Mouse (Mus musculus): ENCODE measurements at regions not wholly inside any gene's neighbourhood (a gene's known extent, or its start where the extent isn't known, plus 50 kb on each side); places are given as distances from the start of the nearest gene placed in this dataset.
"Not testable (repeated sequence)": the region's sequence is repeated elsewhere in the genome, so short reads cannot be mapped to it uniquely, and the experiment has no call there.

DNA sequence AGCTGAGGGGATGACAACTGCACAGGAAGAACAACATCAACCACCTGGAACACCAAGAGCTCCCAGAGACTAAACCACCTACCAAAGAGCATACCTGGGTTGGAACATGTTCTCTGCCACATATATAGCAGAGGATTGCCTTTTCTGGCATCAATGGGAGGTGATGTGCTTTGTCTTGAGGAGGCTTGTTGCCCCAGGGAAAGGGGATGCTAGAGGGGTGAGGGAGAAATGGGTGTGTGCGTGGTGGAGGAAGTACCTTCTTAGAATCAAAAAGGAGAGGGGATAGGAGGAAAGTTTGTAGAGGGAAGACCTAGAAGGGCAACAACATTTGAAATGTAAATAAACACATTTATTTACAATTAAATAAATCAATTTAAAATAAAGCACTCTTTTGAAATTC is 358.5 kb upstream of the Pfkp start:
- WGBS: 75% methylated on average over 1 of the region's 1 CpGs
- no peaks in the 10 kb centered on the region for H3K36me3 ChIP-seq (ENCODE audit: control insufficient read depth, insufficient read depth, low read length)
- H3K27me3 ChIP-seq (ENCODE audit: control insufficient read depth, insufficient read depth, low read length): no peaks in the 10 kb centered on the region
- TF ChIP-seq POLR2A (IDR thresholded peaks at IDR 0.05; ENCODE audit: low read depth, low read length) (no peak), CTCF (IDR thresholded peaks at IDR 0.05; ENCODE audit: extremely low read depth, insufficient read length, insufficient replicate concordance, low read depth, low read length) (no peak)
- H3K27ac ChIP-seq (ENCODE audit: insufficient read depth, low read depth, low read length): no peak overlapping the region
- H3K4me1 ChIP-seq (ENCODE audit: control insufficient read depth, insufficient read depth, insufficient read length, low read length): no peaks in the 10 kb centered on the region
- no peak overlapping the region for H3K4me3 ChIP-seq (ENCODE audit: low read depth, low read length)

GRCm38 (mm10) chr13:6998508-6999278 is 350.1 kb upstream of the Pfkp start:
- not testable (repeated sequence) for H3K4me3 ChIP-seq (ENCODE audit: low read depth, low read length); H3K27me3 ChIP-seq (ENCODE audit: control insufficient read depth, insufficient read depth, low read length); H3K4me1 ChIP-seq (ENCODE audit: control insufficient read depth, insufficient read depth, insufficient read length, low read length); H3K36me3 ChIP-seq (ENCODE audit: control insufficient read depth, insufficient read depth, low read length); H3K27ac ChIP-seq (ENCODE audit: insufficient read depth, low read depth, low read length)
- 64% methylated on average over 10 of the region's 10 CpGs for WGBS

- Histone ChIP-seq H3K4me3 (ENCODE audit: low read depth, low read length) (no peak overlapping the region), H3K27me3 (ENCODE audit: control insufficient read depth, insufficient read depth, low read length) (no peaks in the 10 kb centered on the region), H3K4me1 (ENCODE audit: control insufficient read depth, insufficient read depth, insufficient read length, low read length) (no peaks in the 10 kb centered on the region), H3K27ac (ENCODE audit: insufficient read depth, low read depth, low read length) (no peak overlapping the region), H3K36me3 (ENCODE audit: control insufficient read depth, insufficient read depth, low read length) (no peaks in the 10 kb centered on the region)
- WGBS: 92% methylated on average over 9 of the region's 9 CpGs
- TF ChIP-seq CTCF (IDR thresholded peaks at IDR 0.05; ENCODE audit: extremely low read depth, insufficient read length, insufficient replicate concordance, low read depth, low read length) (no peak), POLR2A (IDR thresholded peaks at IDR 0.05; ENCODE audit: low read depth, low read length) (no peak)
Observed at GRCm38 (mm10) chr13:6998094-6998493, 349.5 kb upstream of the Pfkp start.

GRCm38 (mm10) chr13:6992323-6992994 is 343.9 kb upstream of the Pfkp start:
- H3K27ac ChIP-seq (ENCODE audit: insufficient read depth, low read depth, low read length): no peak overlapping the region
- H3K4me3 ChIP-seq (ENCODE audit: low read depth, low read length): no peak overlapping the region
- WGBS: 65% methylated on average over 12 of the region's 12 CpGs
- no peaks in the 10 kb centered on the region for H3K4me1 ChIP-seq (ENCODE audit: control insufficient read depth, insufficient read depth, insufficient read length, low read length)
- no peaks in the 10 kb centered on the region for H3K27me3 ChIP-seq (ENCODE audit: control insufficient read depth, insufficient read depth, low read length)
- TF ChIP-seq CTCF (IDR thresholded peaks at IDR 0.05; ENCODE audit: extremely low read depth, insufficient read length, insufficient replicate concordance, low read depth, low read length) (no peak), POLR2A (IDR thresholded peaks at IDR 0.05; ENCODE audit: low read depth, low read length) (no peak)
- H3K36me3 ChIP-seq (ENCODE audit: control insufficient read depth, insufficient read depth, low read length): no peaks in the 10 kb centered on the region

- Histone ChIP-seq H3K4me1 (ENCODE audit: control insufficient read depth, insufficient read depth, insufficient read length, low read length) (no peaks in the 10 kb centered on the region), H3K4me3 (ENCODE audit: low read depth, low read length) (no peak overlapping the region), H3K27ac (ENCODE audit: insufficient read depth, low read depth, low read length) (no peak overlapping the region), H3K36me3 (ENCODE audit: control insufficient read depth, insufficient read depth, low read length) (no peaks in the 10 kb centered on the region), H3K27me3 (ENCODE audit: control insufficient read depth, insufficient read depth, low read length) (no peaks in the 10 kb centered on the region)
- WGBS: 62% methylated on average over 2 of the region's 2 CpGs
- no peak for TF ChIP-seq POLR2A (IDR thresholded peaks at IDR 0.05; ENCODE audit: low read depth, low read length)
- TF ChIP-seq CTCF (IDR thresholded peaks at IDR 0.05; ENCODE audit: extremely low read depth, insufficient read length, insufficient replicate concordance, low read depth, low read length): no peak
Observed at GRCm38 (mm10) chr13:6991714-6992113, 343.1 kb upstream of the Pfkp start.

- Histone ChIP-seq H3K36me3 (ENCODE audit: control insufficient read depth, insufficient read depth, low read length) (no peaks in the 10 kb centered on the region), H3K27ac (ENCODE audit: insufficient read depth, low read depth, low read length) (no peak overlapping the region), H3K27me3 (ENCODE audit: control insufficient read depth, insufficient read depth, low read length) (no peaks in the 10 kb centered on the region), H3K4me1 (ENCODE audit: control insufficient read depth, insufficient read depth, insufficient read length, low read length) (no peaks in the 10 kb centered on the region), H3K4me3 (ENCODE audit: low read depth, low read length) (no peak overlapping the region)
- WGBS: 77% methylated on average over 23 of the region's 23 CpGs
- TF ChIP-seq CTCF (IDR thresholded peaks at IDR 0.05; ENCODE audit: extremely low read depth, insufficient read length, insufficient replicate concordance, low read depth, low read length) (no peak), POLR2A (IDR thresholded peaks at IDR 0.05; ENCODE audit: low read depth, low read length) (no peak)
Observed at GRCm38 (mm10) chr13:6985012-6985996, 336.7 kb upstream of the Pfkp start.

DNA sequence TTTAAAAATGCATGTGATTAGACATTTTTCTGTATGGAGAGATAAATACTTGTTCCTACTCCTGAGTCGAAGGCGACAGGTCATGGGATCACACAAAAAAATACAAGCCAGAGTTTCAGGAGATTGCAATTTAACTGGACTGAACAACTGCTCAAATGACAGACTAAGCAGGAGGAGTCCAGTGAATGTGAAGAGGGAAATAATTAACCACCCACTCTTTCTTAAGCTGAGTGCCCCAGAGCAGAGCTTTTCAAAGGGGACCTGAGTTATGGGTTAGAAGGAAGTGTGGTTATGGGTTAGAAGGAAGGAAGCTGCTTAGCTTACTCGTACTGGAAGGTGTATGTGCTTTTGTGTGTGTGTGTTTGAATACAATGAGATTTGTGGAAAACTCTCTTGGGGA is 307.1 kb upstream of the Pfkp start:
- Histone ChIP-seq H3K27me3 (ENCODE audit: control insufficient read depth, insufficient read depth, low read length) (no peaks in the 10 kb centered on the region), H3K27ac (ENCODE audit: insufficient read depth, low read depth, low read length) (no peak overlapping the region), H3K36me3 (ENCODE audit: control insufficient read depth, insufficient read depth, low read length) (no peaks in the 10 kb centered on the region), H3K4me1 (ENCODE audit: control insufficient read depth, insufficient read depth, insufficient read length, low read length) (no peaks in the 10 kb centered on the region), H3K4me3 (ENCODE audit: low read depth, low read length) (no peak overlapping the region)
- WGBS: 74% methylated on average over 3 of the region's 3 CpGs
- TF ChIP-seq POLR2A (IDR thresholded peaks at IDR 0.05; ENCODE audit: low read depth, low read length): no peak
- TF ChIP-seq CTCF (IDR thresholded peaks at IDR 0.05; ENCODE audit: extremely low read depth, insufficient read length, insufficient replicate concordance, low read depth, low read length): no peak
